Mouse (Mus musculus) 416B (cell line): ENCODE results near the gene Actg1.
"Not testable (repeated sequence)": the region's sequence is repeated elsewhere in the genome, so short reads cannot be mapped to it uniquely, and the experiment has no call there.

Experiments used
- DNase-seq: peaks from one replicate; pipeline ENCODE4 v3.0.0; 2011; ENCODE audit warnings: low read depth

The Actg1 gene

DNA sequence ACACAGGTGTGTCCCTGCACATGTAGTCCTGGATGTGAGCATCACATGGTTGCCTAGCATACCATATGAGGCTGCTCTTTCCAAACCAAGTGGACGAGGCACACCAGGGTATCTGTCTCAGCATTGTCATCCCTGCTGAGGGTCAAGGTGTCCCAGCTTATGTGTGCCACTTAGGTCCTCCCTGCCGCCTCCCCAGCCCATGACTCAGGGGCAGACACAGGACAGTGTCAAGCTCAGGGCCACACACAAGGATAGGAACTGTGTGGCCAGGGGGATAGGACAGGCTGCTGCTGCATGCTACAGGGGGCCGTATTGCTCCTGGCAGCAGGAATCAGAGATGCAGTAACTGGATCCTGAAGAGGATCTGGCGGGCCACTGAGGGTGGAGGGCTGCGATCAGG lies 12.4 kb upstream of the Actg1 start:
- no peak for DNase-seq

DNA sequence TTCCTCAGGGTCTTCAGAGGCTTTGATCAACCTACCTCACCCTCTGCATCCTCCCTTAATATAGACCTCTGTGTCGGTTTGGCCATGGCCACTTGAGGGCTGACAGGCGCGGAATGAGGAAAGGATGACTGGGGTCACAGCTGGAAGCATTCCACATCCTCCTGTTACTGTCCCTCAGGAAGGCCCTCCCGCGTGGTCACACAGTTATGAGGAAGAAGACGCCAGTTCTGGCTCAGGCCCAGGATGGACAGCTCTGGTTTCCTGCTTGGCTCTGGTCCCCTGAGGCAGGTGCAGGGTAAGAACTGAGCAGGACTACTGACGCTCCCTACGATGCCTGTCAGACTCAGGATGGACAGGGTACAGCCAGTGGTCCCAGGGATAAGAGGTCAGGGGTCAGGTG lies 11.7 kb upstream of the Actg1 start:
- peak; percentile 45 for DNase-seq

DNA sequence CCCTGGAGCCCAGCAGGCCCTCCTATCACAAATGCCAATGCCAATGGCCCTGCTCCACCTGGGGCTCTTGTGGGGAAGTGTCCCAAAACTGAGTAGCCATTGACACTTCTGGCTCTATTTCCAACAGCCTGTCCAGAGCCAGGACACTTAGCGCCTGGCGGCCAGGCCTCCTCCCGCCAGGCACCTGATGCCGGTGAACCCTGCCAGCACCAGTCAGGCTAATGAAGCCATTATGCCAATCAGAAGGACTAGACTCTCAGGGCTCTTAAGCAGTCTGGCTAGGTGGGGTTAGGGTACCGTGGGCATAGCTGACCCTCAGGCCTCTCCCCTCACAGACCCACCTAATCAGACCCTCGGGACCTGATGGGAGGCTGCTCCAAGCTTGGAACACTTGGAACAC lies 11.0 kb upstream of the Actg1 start:
- DNase-seq, result no peak

DNA sequence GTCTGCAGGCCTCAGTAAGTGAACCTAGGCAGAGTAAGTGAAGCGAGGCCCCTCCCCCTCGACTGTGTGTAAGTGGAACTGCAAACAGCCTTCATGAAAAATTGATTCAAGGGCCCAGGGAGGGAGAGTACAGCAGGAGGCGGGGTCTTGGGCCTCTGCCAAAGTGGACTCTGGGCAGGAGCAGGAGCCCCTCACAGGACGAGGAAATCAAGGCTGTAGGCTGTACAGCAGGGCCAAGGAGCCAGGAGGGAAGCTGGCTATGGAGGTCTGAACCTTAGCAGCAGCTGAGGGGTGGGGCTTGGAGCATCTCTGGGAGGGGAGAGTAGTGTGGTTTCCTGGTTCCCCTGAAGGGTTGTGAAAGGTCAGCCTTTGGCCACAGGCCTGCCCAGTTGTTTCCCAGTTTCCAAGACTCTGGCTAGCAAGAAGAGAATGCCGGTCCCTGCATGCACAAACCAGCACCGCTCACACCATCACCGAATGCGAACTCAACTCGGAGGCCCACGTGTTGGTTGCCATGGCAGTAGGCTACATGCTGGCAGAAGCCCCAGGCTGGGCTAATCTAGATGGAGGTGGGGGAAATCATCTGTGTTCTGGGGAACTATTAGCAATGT lies 9.6 kb upstream of the Actg1 start:
- peak; percentile 78 for DNase-seq

DNA sequence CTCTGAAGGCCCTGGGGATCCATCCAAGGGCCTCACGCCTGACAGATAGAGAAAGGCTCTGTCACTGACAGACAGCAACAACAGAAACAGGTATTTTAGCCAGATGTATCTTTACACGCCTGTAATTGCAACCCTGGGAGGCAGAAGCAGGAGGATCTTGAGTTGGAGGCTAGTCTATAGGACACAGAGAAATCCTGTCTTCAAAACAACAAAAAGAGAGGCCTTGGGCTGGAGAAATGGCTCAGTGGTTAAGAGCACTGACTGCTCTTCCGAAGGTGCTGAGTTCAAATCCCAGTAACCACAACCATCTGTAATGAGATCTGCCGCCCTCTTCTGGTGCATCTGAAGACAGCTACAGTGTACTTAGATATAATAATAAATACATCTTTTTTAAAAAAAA lies 8.6 kb upstream of the Actg1 start:
- DNase-seq, result no peak

DNA sequence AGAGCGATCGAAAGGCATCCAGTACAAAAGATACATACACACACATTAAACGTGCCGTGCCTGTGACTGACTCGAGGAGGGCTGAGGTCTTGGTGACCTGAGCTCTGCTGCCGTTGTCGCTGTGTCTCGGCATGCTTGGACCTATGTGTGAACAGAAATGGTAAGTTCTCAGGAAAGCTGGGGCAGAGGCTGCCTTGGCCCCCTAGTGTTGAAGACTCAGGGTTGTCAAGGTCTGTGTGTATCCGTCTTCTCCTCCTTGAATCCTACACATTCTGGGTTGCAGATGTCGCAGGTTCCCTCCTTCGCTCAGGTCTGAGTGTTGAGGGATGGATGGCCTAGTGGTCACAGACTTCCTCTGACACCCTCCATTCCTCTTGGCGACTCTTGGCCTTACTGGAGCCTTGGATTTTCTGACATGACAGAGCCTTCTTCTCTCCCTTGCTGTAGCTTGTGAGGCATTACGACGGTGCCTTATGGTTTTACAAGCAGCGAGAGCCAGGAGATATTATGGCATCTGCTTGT lies 8.0 kb upstream of the Actg1 start:
- DNase-seq, result no peak

DNA sequence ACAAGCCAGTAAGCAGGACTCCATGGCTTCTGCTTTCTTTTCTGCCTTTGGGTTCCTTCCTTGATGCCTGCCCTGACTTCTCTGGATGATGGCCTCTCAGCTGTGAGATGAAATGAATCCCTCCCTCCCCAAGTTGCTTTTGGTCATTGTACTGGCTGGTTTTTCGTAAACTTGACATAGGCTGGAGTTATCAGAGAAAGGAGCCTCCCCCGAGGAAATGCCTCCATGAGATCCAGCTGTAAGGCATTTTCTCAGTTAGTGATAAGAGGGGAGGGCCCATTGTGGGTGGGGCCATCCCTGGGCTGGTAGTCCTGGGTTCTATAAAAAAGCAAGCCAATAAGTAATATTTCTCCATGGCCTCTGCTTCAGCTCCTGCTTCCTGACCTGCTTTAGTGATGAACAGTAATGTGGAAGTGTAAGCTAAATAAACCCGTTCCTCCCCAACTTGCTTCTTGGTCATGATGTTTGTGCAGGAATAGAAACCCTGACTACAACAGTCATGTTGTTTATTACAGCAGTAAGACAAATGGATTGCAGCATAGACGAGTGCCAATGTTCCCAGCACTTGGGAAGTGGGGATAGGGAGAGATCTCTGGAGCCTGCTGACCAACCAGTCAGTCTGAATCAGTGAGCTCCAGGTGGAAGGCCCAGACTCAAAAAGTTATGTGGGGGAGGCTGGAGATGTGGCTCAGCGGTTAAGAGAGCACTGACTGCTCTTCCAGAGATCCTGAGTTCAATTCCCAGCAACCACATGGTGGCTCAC lies 7.1 kb upstream of the Actg1 start:
- DNase-seq, result no peak

DNA sequence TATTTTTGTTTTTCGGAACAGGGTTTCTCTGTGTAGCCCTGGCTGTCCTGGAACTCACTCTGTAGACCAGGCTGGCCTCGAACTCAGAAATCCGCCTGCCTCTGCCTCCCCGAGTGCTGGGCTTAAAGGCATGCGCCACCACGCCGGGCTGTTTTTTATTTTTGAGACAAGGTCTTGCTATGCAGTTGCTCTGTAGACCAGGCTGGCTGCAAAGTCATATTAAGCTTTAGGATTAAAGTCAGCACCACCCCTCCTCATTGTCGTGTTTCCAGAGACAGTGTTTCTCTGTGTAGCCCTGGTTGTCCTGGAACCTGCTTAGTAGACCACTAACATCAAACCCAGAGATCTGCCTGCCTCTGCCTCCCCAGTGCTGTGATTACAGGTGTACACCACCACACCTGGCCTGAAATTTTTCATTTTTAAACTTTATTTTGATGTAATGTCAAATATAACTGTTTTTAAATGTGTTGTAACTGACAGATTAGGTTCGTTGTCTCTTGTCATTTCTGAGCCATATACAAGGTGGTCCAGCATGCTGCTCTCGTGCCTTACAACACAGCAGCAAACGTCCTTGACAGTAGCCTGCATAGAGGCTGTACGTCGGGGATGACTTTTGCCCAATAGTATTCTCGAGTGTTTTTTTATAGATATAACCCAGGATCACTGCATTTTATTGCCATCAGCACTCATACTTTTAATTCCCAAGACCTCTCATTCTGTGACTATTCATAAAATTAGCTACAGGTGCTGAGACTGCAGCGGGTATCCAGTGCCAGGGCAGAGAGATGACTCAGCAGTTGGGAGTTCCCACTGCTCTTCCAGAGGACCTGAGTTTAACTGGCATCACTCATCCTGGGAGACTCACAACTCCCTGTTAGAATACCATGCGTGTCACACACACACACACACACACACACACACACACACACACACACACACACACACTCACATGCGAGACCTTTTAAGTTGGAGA lies 6.2 kb upstream of the Actg1 start:
- no peak for DNase-seq

DNA sequence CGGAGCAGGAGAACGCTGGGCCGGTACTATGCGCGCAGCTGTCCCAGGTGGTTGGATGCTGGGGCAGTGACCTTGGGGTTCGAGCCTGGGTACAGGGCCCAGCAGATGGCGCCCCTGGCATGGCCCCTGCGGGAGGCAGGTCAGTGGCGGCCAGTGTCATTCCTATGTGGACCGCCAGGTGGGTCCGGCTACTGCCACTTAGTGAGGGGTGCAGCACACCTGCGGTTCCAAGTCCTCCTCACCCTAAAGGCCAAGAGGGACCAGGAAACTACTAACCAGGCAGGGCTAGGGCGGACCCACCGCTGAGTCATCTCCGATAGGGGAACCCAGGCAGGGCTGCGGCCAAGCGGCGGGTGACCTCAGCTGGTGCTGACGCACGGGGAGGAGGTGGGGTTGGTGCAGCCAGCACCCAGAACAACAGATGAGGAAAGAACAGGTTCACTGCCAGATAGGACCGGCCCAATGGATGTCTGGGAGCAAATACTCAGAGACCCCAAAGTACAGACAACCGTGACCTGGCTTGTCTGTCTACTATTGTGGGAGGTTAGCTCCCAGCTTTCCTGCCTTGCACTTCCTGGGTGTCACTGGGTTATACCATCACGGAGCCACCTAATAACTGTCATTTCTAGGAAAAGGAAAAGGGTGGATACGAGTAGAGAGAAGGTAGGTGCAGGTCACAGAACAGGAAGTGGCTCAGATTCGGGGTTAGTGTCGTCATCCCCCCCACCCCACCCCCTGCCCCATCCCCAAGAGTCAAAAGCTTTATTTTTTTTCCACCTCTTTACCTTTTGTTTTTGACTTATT lies 5.4 kb upstream of the Actg1 start:
- peak; percentile 97 for DNase-seq

DNA sequence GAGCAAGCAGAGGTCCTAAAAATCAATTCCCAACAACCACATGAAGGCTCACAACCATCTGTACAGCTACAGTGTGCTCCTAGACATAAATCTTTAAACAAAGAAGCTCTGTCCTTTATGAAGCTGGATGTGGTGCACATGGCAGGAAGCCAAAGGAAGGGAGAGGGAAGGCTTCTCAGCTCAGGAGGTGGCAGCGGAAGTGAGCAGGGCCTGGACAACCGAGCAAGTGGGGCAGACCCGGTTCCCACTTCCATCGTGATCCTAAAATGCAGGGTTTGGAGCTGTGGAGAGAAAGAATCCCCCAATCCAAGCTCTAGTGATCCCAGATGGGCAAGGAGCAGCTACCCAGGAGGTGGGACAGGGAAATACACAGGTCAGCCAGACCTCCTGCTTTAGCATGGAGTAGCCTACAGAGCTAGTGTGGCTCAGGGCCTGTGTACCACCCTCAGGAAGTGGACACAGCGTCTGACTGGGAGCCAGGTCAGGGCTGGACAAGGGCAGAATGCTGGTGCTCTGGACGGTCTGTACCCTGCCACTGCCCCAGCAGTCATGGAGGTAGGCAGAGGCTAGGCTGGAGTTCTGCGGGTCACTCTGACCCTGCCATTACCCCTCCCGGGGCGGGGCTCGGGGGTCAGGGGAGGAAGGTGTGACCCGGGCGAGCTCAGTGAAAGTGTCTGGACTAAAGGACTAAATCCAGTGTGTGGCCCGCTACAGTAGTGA lies 4.4 kb upstream of the Actg1 start:
- peak; percentile 88 for DNase-seq

DNA sequence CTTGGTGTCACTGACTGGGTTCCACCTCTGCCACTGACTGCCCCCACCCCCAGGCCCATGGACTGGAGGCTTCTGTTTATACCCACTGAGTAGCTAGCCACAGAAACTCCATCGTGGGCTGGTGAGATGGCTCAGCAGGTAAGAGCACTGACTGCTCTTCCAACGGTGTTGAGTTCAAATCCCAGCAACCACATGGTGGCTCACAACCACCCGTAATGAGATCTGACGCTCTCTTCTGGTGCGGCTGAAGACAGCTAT lies 3.7 kb upstream of the Actg1 start:
- not testable (repeated sequence) for DNase-seq

DNA sequence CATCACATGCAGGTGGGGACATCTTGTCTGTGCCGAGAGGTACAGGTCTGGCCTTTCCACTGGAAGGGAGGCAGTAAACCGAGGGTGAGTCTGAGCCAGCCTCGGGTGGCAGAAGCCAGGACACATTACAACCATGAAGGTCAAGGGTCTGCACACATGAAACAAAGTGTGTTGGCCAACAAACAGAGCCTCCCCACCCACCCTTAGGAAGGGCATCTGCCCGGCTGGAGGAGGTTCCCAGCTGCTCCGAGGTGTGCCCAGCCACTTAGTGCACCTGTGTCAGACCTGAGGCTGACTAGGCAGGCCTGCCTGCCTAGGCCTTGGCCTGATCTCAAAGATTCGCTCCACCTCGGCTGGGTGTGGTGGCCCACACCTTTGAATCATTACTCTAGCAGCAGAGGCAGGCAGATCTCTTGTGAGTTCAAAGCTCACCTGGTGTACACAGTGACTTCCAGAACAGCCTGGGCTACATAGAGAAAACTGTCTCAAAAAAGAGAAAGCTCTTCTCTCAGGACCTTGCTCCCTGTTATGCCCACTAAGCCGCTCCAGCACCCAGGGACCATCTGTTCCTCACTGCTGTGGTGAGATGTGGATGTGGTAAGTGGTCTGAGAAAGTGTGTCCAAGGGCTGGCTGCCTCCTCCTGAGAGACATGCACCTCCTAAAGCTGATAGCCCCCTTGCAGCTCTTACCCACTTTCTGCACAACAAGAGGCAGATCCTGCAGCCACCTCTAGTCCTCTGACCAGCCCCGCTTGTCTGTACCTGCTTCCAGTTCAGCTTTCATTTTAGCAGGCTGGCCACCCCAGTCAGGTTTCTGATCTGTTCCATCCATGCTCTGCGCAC lies 3.1 kb upstream of the Actg1 start:
- peak; percentile 35 for DNase-seq

DNA sequence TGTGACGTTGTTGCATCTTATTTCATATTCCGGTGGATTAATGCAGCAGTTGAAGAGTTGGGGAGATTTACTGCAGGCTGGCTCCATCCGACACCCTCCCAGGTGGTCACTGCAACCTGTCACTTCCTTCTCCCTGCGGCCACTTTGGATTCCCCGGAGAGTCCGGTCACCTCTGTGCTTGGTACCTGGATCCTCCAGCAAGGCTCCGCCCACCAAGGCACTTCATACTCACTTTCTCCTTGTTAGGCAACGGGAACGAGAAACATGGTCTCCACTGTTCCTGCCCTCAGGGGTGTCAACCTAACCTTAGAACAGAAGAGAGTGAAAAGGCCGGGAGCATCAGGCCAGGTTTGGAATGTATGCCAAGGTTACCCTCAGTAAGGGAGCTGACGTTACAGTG lies 2.4 kb upstream of the Actg1 start:
- peak; percentile 52 for DNase-seq

DNA sequence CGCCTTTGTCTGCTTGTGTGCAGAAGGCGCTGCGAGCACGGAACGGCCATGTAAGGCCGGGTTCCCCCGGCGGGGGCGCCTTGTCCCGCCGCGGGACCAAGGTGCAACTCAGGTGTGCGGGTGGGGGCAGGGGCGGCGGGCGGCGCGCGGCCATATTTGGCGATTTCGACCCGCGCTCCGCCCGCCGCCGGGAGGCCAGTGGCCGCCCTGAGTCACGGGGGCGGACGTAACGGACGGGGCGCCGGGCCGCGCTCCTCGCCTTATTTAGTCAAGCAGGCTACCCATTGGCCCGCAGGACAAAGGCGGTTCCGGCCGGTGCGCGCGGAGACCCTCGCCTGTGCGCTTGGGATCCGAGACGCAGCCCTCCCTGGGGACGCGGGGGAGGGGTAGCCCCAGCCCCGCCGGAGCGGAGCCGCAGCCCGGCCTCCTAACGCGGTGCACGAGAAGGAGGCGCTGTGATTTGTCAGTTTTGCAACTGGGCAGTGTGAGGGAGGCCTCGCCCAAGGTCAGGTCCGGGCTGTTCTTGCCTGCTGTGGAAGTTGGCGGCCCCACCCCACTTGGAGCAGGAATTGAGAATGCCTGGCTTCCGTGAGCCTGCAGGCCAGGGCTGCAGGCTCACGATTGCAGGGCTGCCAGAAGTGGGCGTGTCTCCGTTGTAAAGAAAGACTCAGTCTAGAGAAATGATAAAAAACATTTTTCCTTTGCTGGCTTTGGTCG lies 1.8 kb upstream of the Actg1 start:
- DNase-seq, result peak; percentile 96

DNA sequence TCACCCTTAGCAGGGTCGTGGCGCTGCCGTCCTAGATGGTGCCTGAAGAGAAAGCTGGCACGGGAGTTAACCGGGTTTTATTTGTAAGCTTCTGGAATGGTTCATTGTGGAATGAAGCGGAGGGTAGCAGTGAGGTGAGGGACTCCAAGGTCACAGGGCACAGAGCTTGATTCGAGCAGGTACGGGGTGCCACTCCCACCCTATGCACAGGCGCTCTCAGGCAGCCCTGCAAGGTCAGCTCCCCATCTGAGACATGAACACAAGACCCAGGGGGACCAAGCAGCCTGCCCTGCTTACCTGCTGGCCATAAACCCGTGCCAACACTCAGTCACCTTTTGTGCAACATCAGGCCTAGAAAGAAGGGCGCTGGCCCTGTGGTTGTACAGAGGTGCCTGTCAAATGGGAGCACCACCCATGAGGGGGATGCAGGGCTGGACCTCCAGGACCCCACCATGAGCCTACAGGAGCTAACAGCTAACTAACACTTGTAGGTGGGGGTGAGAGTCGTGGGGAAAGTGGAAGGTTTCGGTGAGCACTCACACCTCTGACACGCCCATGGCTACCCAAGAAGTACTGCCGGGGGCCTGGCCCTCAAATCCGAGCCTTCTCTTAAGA lies 1.1 kb upstream of the Actg1 start:
- peak; percentile 84 for DNase-seq

DNA sequence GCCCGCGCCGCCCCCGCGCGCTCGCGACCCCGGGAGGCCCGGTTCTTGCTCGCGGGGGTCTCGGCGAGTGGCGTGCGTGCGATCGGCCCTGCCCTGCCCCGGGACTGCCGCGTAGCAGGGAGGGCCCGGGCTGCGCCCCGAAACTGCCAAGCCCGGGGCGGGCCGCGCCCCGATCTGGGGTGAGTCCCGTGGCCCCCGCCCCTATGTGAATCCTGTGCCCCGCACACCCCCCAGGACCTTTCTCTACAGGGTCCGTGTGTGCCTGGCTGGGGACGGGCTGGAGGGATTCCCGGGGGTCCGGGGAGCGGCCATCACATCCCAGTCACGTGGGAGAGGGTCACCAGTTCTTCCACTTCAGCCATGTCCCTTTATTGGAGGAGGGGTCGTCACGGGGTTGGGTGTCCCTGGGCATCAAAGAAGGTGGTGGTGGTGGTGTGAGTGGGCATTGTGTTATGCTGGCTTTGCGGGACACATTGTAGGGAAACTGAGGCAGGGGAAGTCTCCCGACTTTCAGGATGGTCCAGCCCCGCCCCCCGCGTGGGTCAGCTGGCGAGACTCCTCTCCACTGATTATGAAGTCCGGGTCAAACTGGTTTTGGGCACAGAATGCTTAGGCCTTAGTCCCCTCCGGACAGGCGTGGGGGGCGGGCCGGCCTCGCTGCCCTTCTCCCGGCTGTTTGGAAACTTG lies 485 bp upstream of the Actg1 start:
- peak; percentile 74 for DNase-seq

DNA sequence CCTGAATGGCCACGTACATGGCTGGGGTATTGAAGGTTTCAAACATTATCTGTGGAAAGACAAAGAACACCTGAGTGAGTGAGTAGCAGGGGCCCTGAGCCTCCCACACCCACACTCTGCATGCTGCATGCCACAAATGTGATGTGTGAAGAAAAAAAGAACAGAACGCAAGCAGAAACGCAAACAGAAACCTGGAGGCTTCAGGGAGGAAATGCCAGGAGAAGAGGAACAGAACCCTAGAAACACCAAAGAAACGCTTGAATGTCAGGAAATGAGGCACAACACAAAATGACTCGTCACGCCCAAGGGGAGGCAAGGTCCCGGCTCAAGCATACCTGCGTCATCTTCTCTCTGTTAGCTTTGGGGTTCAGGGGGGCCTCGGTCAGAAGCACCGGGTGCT lies 1.0 kb downstream of the Actg1 start:
- peak; percentile 55 for DNase-seq

DNA sequence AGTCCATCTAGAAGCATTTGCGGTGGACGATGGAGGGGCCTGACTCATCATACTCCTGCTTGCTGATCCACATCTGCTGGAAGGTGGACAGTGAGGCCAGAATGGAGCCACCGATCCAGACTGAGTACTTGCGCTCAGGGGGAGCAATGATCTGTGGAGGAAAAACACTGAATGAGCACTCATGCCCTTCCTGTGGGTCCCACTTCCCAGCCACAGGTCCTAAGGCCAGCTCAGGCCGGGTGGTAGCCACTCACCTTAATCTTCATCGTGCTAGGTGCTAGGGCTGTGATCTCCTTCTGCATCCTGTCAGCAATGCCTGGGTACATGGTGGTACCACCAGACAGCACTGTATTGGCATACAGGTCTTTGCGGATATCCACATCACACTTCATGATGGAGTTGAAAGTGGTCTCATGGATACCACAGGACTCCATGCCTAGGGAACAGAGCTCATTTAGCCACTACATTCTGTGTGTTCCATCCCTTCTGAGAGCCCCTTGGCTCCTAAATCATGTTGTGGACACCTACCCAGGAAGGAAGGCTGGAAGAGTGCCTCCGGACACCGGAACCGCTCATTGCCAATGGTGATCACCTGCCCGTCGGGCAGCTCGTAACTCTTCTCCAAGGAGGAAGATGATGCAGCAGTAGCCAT lies 1.8 kb downstream of the Actg1 start:
- not testable (repeated sequence) for DNase-seq
